Mouse (Mus musculus): ENCODE data around the gene Esrrb.

Esrrb gene

GRCm38 (mm10) chr12:86466180-86466579 is 105.3 kb downstream of the Esrrb start:
- TF ChIP-seq CTCF (conservative IDR thresholded peaks at IDR 0.05; ENCODE audit: low read length): no peak
- TF ChIP-seq NANOG (IDR thresholded peaks at IDR 0.05; ENCODE audit: borderline replicate concordance, low read length): peak; percentile 29; the same call in 1 of the 2 replicates
- TF ChIP-seq POU5F1 (IDR thresholded peaks at IDR 0.05; ENCODE audit: borderline replicate concordance, low read length): no peak
- Histone ChIP-seq H3K9me3 (ENCODE audit: low read length) (no peaks in the 10 kb centered on the region), H3K4me1 (replicated peaks; ENCODE audit: low read depth, low read length) (peaks cover 86% of the 10 kb centered on the region), H3K36me3 (ENCODE audit: insufficient read depth, low read length) (peaks cover 11% of the 10 kb centered on the region), H3K4me3 (replicated peaks; ENCODE audit: low read length) (peak overlapping the region; percentile 58), H3K27me3 (ENCODE audit: insufficient read depth, low read length) (no peaks in the 10 kb centered on the region)

- no peaks in the 10 kb centered on the region for H3K9me3 ChIP-seq (ENCODE audit: low read length)
- H3K4me3 ChIP-seq (replicated peaks; ENCODE audit: low read length): peak overlapping the region; percentile 99
- TF ChIP-seq POU5F1 (IDR thresholded peaks at IDR 0.05; ENCODE audit: borderline replicate concordance, low read length) (no peak), CTCF (conservative IDR thresholded peaks at IDR 0.05; ENCODE audit: low read length) (no peak), NANOG (IDR thresholded peaks at IDR 0.05; ENCODE audit: borderline replicate concordance, low read length) (no peak)
- peaks cover 71% of the 10 kb centered on the region for H3K4me1 ChIP-seq (replicated peaks; ENCODE audit: low read depth, low read length)
- H3K27me3 ChIP-seq (ENCODE audit: insufficient read depth, low read length): no peaks in the 10 kb centered on the region
- peaks cover 40% of the 10 kb centered on the region for H3K36me3 ChIP-seq (ENCODE audit: insufficient read depth, low read length)
Measured at GRCm38 (mm10) chr12:86469919-86470318, 109.0 kb downstream of the Esrrb start.

- no peak for TF ChIP-seq CTCF (conservative IDR thresholded peaks at IDR 0.05; ENCODE audit: low read length)
- peak; percentile 47; the same call in 1 of the 2 replicates for TF ChIP-seq POU5F1 (IDR thresholded peaks at IDR 0.05; ENCODE audit: borderline replicate concordance, low read length)
- peak; percentile 92 for TF ChIP-seq NANOG (IDR thresholded peaks at IDR 0.05; ENCODE audit: borderline replicate concordance, low read length)
- H3K9me3 ChIP-seq (ENCODE audit: low read length): no peaks in the 10 kb centered on the region
Measured at GRCm38 (mm10) chr12:86470912-86471311, 110.0 kb downstream of the Esrrb start.

GRCm38 (mm10) chr12:86473630-86474029 is 112.7 kb downstream of the Esrrb start:
- peaks cover 72% of the 10 kb centered on the region for H3K36me3 ChIP-seq (ENCODE audit: insufficient read depth, low read length)
- H3K4me1 ChIP-seq (replicated peaks; ENCODE audit: low read depth, low read length): peaks cover 71% of the 10 kb centered on the region
- TF ChIP-seq CTCF (conservative IDR thresholded peaks at IDR 0.05; ENCODE audit: low read length) (no peak), NANOG (IDR thresholded peaks at IDR 0.05; ENCODE audit: borderline replicate concordance, low read length) (no peak), POU5F1 (IDR thresholded peaks at IDR 0.05; ENCODE audit: borderline replicate concordance, low read length) (no peak)
- H3K4me3 ChIP-seq (replicated peaks; ENCODE audit: low read length): peak overlapping the region; percentile 99
- no peaks in the 10 kb centered on the region for H3K27me3 ChIP-seq (ENCODE audit: insufficient read depth, low read length)
- no peaks in the 10 kb centered on the region for H3K9me3 ChIP-seq (ENCODE audit: low read length)

More at GRCm38 (mm10) chr12:86470912-86471311, 110.0 kb downstream of the Esrrb start:
- Histone ChIP-seq H3K36me3 (ENCODE audit: insufficient read depth, low read length) (peaks cover 50% of the 10 kb centered on the region), H3K4me1 (replicated peaks; ENCODE audit: low read depth, low read length) (peaks cover 71% of the 10 kb centered on the region), H3K4me3 (replicated peaks; ENCODE audit: low read length) (peak overlapping the region; percentile 99), H3K27me3 (ENCODE audit: insufficient read depth, low read length) (no peaks in the 10 kb centered on the region)

GRCm38 (mm10) chr12:86475994-86476393 is 115.1 kb downstream of the Esrrb start:
- peaks cover 82% of the 10 kb centered on the region for H3K4me1 ChIP-seq (replicated peaks; ENCODE audit: low read depth, low read length)
- no peaks in the 10 kb centered on the region for H3K27me3 ChIP-seq (ENCODE audit: insufficient read depth, low read length)
- H3K9me3 ChIP-seq (ENCODE audit: low read length): no peaks in the 10 kb centered on the region
- H3K4me3 ChIP-seq (replicated peaks; ENCODE audit: low read length): peak overlapping the region; percentile 99
- TF ChIP-seq CTCF (conservative IDR thresholded peaks at IDR 0.05; ENCODE audit: low read length): no peak
- TF ChIP-seq NANOG (IDR thresholded peaks at IDR 0.05; ENCODE audit: borderline replicate concordance, low read length): no peak
- no peak for TF ChIP-seq POU5F1 (IDR thresholded peaks at IDR 0.05; ENCODE audit: borderline replicate concordance, low read length)
- peaks cover 95% of the 10 kb centered on the region for H3K36me3 ChIP-seq (ENCODE audit: insufficient read depth, low read length)

GRCm38 (mm10) chr12:86478908-86479307 is 118.0 kb downstream of the Esrrb start:
- Histone ChIP-seq H3K4me1 (replicated peaks; ENCODE audit: low read depth, low read length) (peaks cover 99% of the 10 kb centered on the region), H3K36me3 (ENCODE audit: insufficient read depth, low read length) (peaks cover 99% of the 10 kb centered on the region), H3K9me3 (ENCODE audit: low read length) (no peaks in the 10 kb centered on the region), H3K4me3 (replicated peaks; ENCODE audit: low read length) (peak overlapping the region; percentile 99), H3K27me3 (ENCODE audit: insufficient read depth, low read length) (no peaks in the 10 kb centered on the region)
- no peak for TF ChIP-seq NANOG (IDR thresholded peaks at IDR 0.05; ENCODE audit: borderline replicate concordance, low read length)
- no peak for TF ChIP-seq POU5F1 (IDR thresholded peaks at IDR 0.05; ENCODE audit: borderline replicate concordance, low read length)
- TF ChIP-seq CTCF (conservative IDR thresholded peaks at IDR 0.05; ENCODE audit: low read length): no peak

- no peaks in the 10 kb centered on the region for H3K9me3 ChIP-seq (ENCODE audit: low read length)
- peaks cover 99% of the 10 kb centered on the region for H3K4me1 ChIP-seq (replicated peaks; ENCODE audit: low read depth, low read length)
- no peaks in the 10 kb centered on the region for H3K27me3 ChIP-seq (ENCODE audit: insufficient read depth, low read length)
- H3K4me3 ChIP-seq (replicated peaks; ENCODE audit: low read length): peak overlapping the region; percentile 99
- no peak for TF ChIP-seq POU5F1 (IDR thresholded peaks at IDR 0.05; ENCODE audit: borderline replicate concordance, low read length)
- no peak for TF ChIP-seq NANOG (IDR thresholded peaks at IDR 0.05; ENCODE audit: borderline replicate concordance, low read length)
- TF ChIP-seq CTCF (conservative IDR thresholded peaks at IDR 0.05; ENCODE audit: low read length): no peak
- peaks cover 99% of the 10 kb centered on the region for H3K36me3 ChIP-seq (ENCODE audit: insufficient read depth, low read length)
Measured at GRCm38 (mm10) chr12:86482029-86482428, 121.1 kb downstream of the Esrrb start.

- TF ChIP-seq NANOG (IDR thresholded peaks at IDR 0.05; ENCODE audit: borderline replicate concordance, low read length) (no peak), POU5F1 (IDR thresholded peaks at IDR 0.05; ENCODE audit: borderline replicate concordance, low read length) (no peak), CTCF (conservative IDR thresholded peaks at IDR 0.05; ENCODE audit: low read length) (no peak)
- peaks cover 99% of the 10 kb centered on the region for H3K4me1 ChIP-seq (replicated peaks; ENCODE audit: low read depth, low read length)
Measured at GRCm38 (mm10) chr12:86483413-86483841, 122.5 kb downstream of the Esrrb start.

GRCm38 (mm10) chr12:86488005-86488404 is 127.1 kb downstream of the Esrrb start:
- H3K36me3 ChIP-seq (ENCODE audit: insufficient read depth, low read length): peaks cover 98% of the 10 kb centered on the region
- H3K4me1 ChIP-seq (replicated peaks; ENCODE audit: low read depth, low read length): peaks cover 98% of the 10 kb centered on the region
- peak overlapping the region; percentile 99 for H3K4me3 ChIP-seq (replicated peaks; ENCODE audit: low read length)
- H3K9me3 ChIP-seq (ENCODE audit: low read length): no peaks in the 10 kb centered on the region
- no peaks in the 10 kb centered on the region for H3K27me3 ChIP-seq (ENCODE audit: insufficient read depth, low read length)
- TF ChIP-seq CTCF (conservative IDR thresholded peaks at IDR 0.05; ENCODE audit: low read length): no peak
- TF ChIP-seq POU5F1 (IDR thresholded peaks at IDR 0.05; ENCODE audit: borderline replicate concordance, low read length): no peak
- no peak for TF ChIP-seq NANOG (IDR thresholded peaks at IDR 0.05; ENCODE audit: borderline replicate concordance, low read length)

More at GRCm38 (mm10) chr12:86483413-86483841, 122.5 kb downstream of the Esrrb start:
- Histone ChIP-seq H3K36me3 (ENCODE audit: insufficient read depth, low read length) (peaks cover 99% of the 10 kb centered on the region), H3K27me3 (ENCODE audit: insufficient read depth, low read length) (no peaks in the 10 kb centered on the region), H3K4me3 (replicated peaks; ENCODE audit: low read length) (peak overlapping the region; percentile 99), H3K9me3 (ENCODE audit: low read length) (no peaks in the 10 kb centered on the region)

All from E14TG2a.4 (cell line).